Mouse (Mus musculus) kidney, postnatal 25 days (tissue): Measurements from ENCODE around the gene Tdrd6.
A peak's percentile ranks its signal among the peaks of the same experiment; 100 is the strongest.

Experiments used
- DNase-seq, 2 experiments: peaks; one replicate each; pipeline ENCODE4 v3.0.0; 2021; ENCODE audit warnings: mixed read lengths in 2 of 2

Gene Tdrd6

GRCm38 (mm10) chr17:43629496-43630426 lies at the start of gene Tdrd6:
TSS of gene Tdrd6 (minus strand) at chr17:43630299.
- peak in 1 of 2 experiments; percentile 43 for DNase-seq

GRCm38 (mm10) chr17:43677317-43677716 lies 47.2 kb upstream of the Tdrd6 start:
- no peak for DNase-seq

- no peak for DNase-seq
Observed at GRCm38 (mm10) chr17:43676241-43676640, 46.1 kb upstream of the Tdrd6 start.

- DNase-seq = peak; percentile 13 to 45
Observed at GRCm38 (mm10) chr17:43675228-43675627, 45.1 kb upstream of the Tdrd6 start.

- DNase-seq = no peak
Observed at GRCm38 (mm10) chr17:43671907-43672306, 41.8 kb upstream of the Tdrd6 start.

- peak in 1 of 2 experiments; percentile 3 for DNase-seq
Observed at GRCm38 (mm10) chr17:43669145-43669695, 39.1 kb upstream of the Tdrd6 start.

GRCm38 (mm10) chr17:43667290-43667843 lies 37.3 kb upstream of the Tdrd6 start, which contains the start of gene Cyp39a1:
TSS of gene Cyp39a1 (plus strand) at chr17:43667425.
- DNase-seq = no peak

GRCm38 (mm10) chr17:43666576-43667289 lies 36.6 kb upstream of the Tdrd6 start, which contains the start of gene Slc25a27:
TSS of gene Slc25a27 (minus strand) at chr17:43667214.
- peak; percentile 93 to 97 for DNase-seq

GRCm38 (mm10) chr17:43651314-43652046 lies 21.4 kb upstream of the Tdrd6 start:
- DNase-seq = no peak

- DNase-seq = peak in 1 of 2 experiments; percentile 23
Observed at GRCm38 (mm10) chr17:43649641-43650436, 19.7 kb upstream of the Tdrd6 start.

GRCm38 (mm10) chr17:43646925-43647324 lies 16.8 kb upstream of the Tdrd6 start:
- no peak for DNase-seq

- no peak for DNase-seq
Observed at GRCm38 (mm10) chr17:43645136-43645535, 15.0 kb upstream of the Tdrd6 start.

GRCm38 (mm10) chr17:43644375-43644774 lies 14.3 kb upstream of the Tdrd6 start:
- DNase-seq = no peak

GRCm38 (mm10) chr17:43643191-43643590 lies 13.1 kb upstream of the Tdrd6 start:
- no peak for DNase-seq

- no peak for DNase-seq
Observed at GRCm38 (mm10) chr17:43640825-43641224, 10.7 kb upstream of the Tdrd6 start.

GRCm38 (mm10) chr17:43637146-43637545 lies 7.0 kb upstream of the Tdrd6 start:
- no peak for DNase-seq

- no peak for DNase-seq
Observed at GRCm38 (mm10) chr17:43630427-43630760, 295 bp upstream of the Tdrd6 start.

GRCm38 (mm10) chr17:43629026-43629495 lies 1.0 kb downstream of the Tdrd6 start:
- DNase-seq = no peak

- no peak for DNase-seq
Observed at GRCm38 (mm10) chr17:43628246-43628645, 1.9 kb downstream of the Tdrd6 start.

GRCm38 (mm10) chr17:43622076-43622475 lies 8.0 kb downstream of the Tdrd6 start:
- no peak for DNase-seq

GRCm38 (mm10) chr17:43619156-43619555 lies 10.9 kb downstream of the Tdrd6 start:
- DNase-seq = no peak
